Mouse (Mus musculus): ENCODE measurements around the gene Mical3. TPM values are rescaled to one million over a fixed set of nuclear protein-coding genes. Genes with fewer than 3 reads are reported as not detected.
A peak's percentile ranks its signal among the peaks of the same experiment; 100 is the strongest.
"Not testable (repeated sequence)": the region's sequence is repeated elsewhere in the genome, so short reads cannot be mapped to it uniquely, and the experiment has no call there.

Mical3 gene
- polyA plus RNA-seq, 1 experiment from 2014 or later = 20.9 TPM

DNA sequence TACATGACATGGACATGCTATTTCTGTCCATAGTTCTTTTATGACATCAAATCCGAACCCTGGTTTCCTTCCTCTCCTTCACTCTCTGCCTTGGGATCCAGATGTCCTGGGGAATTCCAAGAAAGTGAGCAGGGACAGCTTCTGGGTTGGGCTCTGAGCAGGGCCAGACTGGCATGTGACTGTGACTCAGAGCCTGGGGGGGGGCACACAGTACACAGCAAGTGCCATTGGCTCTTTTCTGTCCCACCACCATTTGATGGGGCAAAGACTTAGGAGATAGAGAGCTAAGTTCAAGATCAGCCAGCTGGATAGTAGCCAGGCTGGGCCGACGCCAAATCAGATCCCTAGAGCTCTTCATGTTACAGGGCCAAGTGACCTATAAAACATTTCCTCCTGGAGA, 203.0 kb downstream of the Mical3 start:
- Histone ChIP-seq H3K4me3 (no peak overlapping the region), H3K27ac (no peak overlapping the region), H3K4me1 (no peaks in the 10 kb centered on the region), H3K36me3 (ENCODE audit: poor library complexity, severe bottlenecking) (peaks cover 28% of the 10 kb centered on the region), H3K27me3 (no peaks in the 10 kb centered on the region), H3K4me2 (no peak overlapping the region), H3K9ac (no peak overlapping the region), H3K9me3 (replicated peaks) (no peaks in the 10 kb centered on the region)
- no peak for ATAC-seq
- WGBS = 85% methylated on average over 3 of the region's 3 CpGs

DNA sequence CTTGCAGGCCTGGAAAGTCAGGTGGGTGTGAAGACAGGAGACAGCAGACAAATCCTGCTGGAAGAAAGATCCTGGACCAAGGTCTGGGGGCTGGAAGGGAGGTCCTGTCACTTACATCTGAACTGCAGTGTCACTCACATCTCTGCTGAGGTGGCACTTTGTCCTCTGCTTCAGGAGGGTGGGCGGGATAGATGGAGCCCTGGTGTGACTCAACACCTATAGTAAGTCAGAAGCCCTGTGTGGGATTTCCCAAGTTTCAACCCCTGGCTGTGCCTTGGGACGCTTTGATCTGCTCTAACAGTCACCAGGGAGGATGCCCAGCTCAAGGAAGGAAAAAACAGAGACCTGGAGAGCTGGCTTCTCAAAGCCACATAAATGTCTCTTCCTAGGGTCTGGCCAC, 203.9 kb downstream of the Mical3 start:
- Histone ChIP-seq H3K27ac (no peak overlapping the region), H3K9ac (no peak overlapping the region)
- ATAC-seq = no peak

DNA sequence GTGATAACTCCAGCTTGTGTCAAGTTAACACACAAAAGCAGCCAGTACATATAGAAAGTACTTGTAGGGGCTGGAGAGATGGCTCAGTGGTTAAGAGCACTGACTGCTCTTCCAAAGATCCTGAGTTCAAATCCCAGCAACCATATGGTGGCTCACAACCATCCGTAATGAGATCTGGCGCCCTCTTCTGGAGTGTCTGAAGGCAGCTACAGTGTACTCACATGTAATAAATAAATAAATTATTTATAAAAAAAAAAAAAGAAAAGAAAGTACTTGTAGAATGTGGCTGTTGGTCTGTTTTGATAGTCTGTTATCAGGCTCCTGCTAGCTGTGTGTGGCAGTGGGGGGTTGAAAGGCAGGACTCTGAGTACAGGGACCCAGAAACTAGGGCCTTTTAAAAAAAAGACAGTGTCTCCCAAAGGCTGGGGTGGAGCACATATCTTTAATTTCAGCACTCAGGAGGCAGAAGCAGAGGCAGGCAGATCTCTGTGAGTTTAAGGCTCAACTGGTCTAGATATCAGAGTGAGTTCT, 205.9 kb downstream of the Mical3 start:
- not testable (repeated sequence) for ATAC-seq; H3K9ac ChIP-seq; H3K4me1 ChIP-seq; H3K27me3 ChIP-seq; H3K27ac ChIP-seq; H3K4me3 ChIP-seq; H3K36me3 ChIP-seq (ENCODE audit: poor library complexity, severe bottlenecking); H3K4me2 ChIP-seq; H3K9me3 ChIP-seq (replicated peaks)
- 60% methylated on average over 2 of the region's 2 CpGs for WGBS

More for the DNA sequence above, 203.9 kb downstream of the Mical3 start:
- H3K4me3 ChIP-seq = no peak overlapping the region
- WGBS = 72% methylated on average over 2 of the region's 2 CpGs
- H3K4me1 ChIP-seq = no peaks in the 10 kb centered on the region
- H3K9me3 ChIP-seq (replicated peaks) = no peaks in the 10 kb centered on the region
- no peak overlapping the region for H3K4me2 ChIP-seq
- no peaks in the 10 kb centered on the region for H3K27me3 ChIP-seq
- peaks cover 19% of the 10 kb centered on the region for H3K36me3 ChIP-seq (ENCODE audit: poor library complexity, severe bottlenecking)

DNA sequence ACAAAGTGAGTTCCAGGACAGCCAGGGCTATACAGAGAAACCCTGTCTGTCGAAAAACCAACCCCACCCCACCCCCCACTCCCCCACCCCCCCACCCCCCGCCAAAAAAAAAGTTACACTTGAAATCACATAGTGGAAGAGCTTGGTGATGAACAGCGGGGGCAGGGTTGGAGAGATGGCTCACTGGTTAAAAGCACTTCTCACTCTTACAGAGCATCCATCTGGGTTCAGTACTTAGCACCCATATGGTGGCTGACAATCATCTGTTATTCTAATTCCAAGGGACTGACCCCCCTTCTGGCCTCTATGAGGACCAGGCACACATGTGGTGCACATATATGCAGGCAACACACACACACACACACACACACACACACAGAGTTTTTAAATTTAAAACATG, 212.8 kb downstream of the Mical3 start:
- Histone ChIP-seq H3K4me1 (peaks cover 9% of the 10 kb centered on the region), H3K27me3 (peaks cover 11% of the 10 kb centered on the region), H3K4me2 (no peak overlapping the region), H3K9ac (no peak overlapping the region), H3K9me3 (replicated peaks) (peaks cover 6% of the 10 kb centered on the region), H3K36me3 (ENCODE audit: poor library complexity, severe bottlenecking) (no peaks in the 10 kb centered on the region), H3K4me3 (no peak overlapping the region), H3K27ac (no peak overlapping the region)
- WGBS = 48% methylated on average over 3 of the region's 3 CpGs
- no peak for ATAC-seq

DNA sequence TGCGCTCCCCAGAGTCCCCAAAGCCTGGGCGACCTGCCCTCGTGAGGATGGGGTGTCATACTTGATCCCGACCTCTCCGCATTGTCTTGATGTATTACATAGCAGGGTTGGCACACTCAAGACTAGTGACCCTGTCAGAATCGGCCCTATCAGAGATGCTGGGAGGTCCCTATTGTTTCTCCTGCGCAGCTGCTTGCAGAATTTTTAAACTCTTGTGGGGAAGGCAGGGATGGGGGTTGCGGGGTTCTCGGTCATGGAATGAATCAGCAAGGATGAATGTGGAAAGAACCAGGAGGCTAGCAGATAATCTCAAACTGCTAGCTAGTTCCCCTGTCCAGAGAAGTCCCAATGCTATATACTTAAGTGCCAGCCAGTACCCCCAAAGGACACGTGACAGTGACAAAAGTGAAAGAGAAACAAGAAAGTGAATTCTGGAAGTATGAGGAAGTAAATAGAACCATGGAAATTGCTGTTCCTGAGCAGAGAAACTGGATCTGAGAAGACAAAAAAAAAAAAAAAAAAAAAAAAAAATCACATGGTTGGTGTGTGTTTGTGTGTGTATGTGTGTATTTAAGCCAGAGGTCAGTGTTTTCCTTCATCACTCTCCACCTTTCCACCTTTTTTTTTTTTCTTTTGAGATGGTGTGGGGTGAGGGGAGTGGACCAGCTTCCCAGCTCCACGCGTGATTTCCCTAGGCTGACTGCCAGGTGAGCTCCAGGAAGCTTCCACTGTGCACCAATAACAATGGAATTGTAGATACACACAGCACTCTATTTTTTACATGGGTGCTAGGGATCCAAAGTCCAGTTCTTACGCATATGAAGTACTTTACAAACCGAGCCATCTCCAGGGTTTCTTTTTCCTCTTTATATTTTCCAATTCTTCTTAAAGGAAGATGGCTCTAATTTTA, 213.6 kb downstream of the Mical3 start:
- H3K27ac ChIP-seq = not testable (repeated sequence)

DNA sequence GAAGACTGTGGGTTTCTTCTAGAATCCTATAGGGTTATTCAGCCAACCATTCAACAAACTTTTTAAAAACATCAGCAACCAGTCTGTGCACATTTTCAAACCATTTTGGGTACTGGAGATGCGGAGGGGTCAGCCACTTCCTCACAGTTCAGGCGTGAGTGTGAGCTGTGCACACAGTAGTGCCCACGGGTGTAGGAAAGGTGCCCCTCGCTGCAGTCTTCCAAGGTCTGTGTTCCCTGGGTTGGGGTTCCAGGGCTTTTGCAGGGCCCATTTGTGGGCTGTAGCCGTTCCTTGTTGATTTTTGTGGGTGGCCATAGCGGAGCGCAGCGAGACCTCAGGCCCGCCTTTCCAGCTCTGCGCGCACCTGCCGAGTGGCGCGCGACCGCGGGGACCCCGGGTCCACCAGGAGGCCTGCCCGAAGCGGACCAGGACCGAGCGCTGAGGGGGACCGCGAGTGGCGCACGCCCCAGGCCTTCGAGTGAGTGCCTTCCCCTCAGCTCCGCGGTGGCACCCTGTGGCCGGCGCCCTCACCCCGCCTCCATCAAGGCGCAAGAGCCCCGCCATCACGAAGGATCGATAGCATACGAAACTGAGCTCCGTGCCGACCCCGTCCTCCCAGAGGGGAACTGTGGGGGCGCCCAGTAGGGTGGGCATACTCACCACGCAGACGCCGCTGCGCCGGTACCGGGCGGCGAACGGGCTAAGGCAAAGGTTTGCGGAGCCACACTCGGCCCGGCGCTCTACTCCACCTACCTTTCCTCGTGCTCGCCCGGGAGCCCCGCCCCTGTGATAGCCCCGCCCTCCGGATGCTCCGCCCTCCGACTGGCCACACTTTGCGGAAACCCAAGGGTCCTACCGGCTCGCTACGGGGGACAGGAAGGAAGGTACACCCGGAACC, 214.5 kb downstream of the Mical3 start, which contains the start of gene Bid:
TSS of gene Bid (minus strand) at position 780 of the 898 bp plus-strand sequence.
- H3K27ac ChIP-seq = no peak within 1 kb of the TSS
- H3K36me3 ChIP-seq (ENCODE audit: poor library complexity, severe bottlenecking) = no peaks in the 10 kb centered on the region
- H3K9ac ChIP-seq = peak within 1 kb of the TSS; percentile 68
- H3K4me1 ChIP-seq = peaks cover 9% of the 10 kb centered on the region
- peak within 1 kb of the TSS; percentile 98 for H3K4me2 ChIP-seq
- peaks cover 11% of the 10 kb centered on the region for H3K27me3 ChIP-seq
- 1% methylated on average over 63 of the region's 67 CpGs for WGBS
- H3K4me3 ChIP-seq = peak within 1 kb of the TSS; percentile 55
- ATAC-seq = peak; percentile 90
- H3K9me3 ChIP-seq (replicated peaks) = peaks cover 4% of the 10 kb centered on the region

More for the DNA sequence above, 213.6 kb downstream of the Mical3 start:
- Histone ChIP-seq H3K27me3 (peaks cover 11% of the 10 kb centered on the region), H3K4me3 (peak overlapping the region; percentile 55), H3K9ac (peak overlapping the region; percentile 68), H3K4me2 (peak overlapping the region; percentile 98)
- H3K4me1 ChIP-seq; H3K9me3 ChIP-seq (replicated peaks); H3K36me3 ChIP-seq (ENCODE audit: poor library complexity, severe bottlenecking); ATAC-seq: not testable (repeated sequence)
- 29% methylated on average over 10 of the region's 14 CpGs for WGBS

DNA sequence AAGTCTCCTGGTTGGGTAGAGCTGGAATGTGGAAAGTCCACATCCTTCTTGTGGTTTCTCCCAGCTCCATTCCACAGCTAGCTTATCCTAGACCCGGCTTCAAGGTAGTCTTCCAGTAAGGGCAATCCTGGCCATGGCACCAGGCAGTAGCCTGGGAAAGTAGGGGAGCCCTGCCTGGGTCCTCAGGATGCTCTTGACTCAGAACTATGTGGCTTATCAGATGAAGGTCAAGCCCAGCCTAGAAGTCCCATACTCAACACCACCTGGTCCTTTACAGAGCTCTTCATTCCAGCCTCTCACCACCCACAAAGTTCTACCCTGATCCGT, 215.2 kb downstream of the Mical3 start:
- WGBS = 32% methylated on average over 2 of the region's 2 CpGs
- Histone ChIP-seq H3K9ac (no peak overlapping the region), H3K4me3 (peak overlapping the region; percentile 55; the same call in 1 of the 2 replicates), H3K27ac (no peak overlapping the region), H3K4me1 (peaks cover 9% of the 10 kb centered on the region), H3K36me3 (ENCODE audit: poor library complexity, severe bottlenecking) (no peaks in the 10 kb centered on the region), H3K9me3 (replicated peaks) (no peaks in the 10 kb centered on the region), H3K27me3 (peaks cover 11% of the 10 kb centered on the region), H3K4me2 (peak overlapping the region; percentile 98)
- ATAC-seq = peak; percentile 19; the same call in 1 of the 2 replicates

DNA sequence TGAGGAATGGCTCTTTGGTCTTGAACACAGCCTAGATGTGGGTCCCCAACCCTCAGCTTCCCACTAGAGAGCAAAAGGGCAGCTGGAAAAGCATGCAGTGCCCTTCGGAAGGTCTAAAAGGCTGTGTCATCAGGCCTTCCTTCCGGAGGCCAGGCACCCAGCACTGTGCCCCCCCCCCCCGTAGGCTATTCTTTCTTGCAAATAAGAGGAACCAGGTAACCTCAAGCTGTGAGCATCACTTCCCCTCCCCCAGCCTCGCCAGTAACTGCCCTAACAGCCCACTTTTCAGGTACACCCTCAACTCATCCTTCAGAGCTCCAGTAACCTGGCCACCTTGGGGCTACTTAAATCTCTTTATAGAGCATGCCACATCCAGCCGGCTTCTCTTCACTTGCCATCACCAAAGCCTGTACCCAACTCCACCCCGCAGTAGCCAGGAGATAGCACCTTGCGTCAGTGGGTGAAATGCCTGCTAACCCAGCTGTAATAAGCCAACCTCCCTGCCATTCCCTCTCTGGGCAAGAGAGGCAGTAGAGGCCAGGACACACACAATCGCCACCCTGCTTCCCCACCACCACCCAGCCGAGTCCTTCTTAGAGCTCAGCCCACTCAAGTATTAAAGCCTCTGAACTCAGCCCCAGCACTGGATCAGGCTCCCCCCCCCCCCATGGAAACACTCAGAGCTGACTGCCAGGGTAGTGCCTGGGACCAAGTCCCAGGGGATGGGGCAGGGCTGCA, 215.7 kb downstream of the Mical3 start:
- Histone ChIP-seq H3K27ac (no peak overlapping the region), H3K9me3 (replicated peaks) (no peaks in the 10 kb centered on the region), H3K4me3 (0 out of 2 replicates have a peak overlapping the region, but pooled peaks have one; percentile 55), H3K9ac (no peak overlapping the region), H3K36me3 (ENCODE audit: poor library complexity, severe bottlenecking) (no peaks in the 10 kb centered on the region), H3K4me1 (peaks cover 9% of the 10 kb centered on the region), H3K4me2 (no peak overlapping the region; the same call in 1 of the 2 replicates), H3K27me3 (peaks cover 11% of the 10 kb centered on the region)
- 40% methylated on average over 9 of the region's 9 CpGs for WGBS
- ATAC-seq = no peak

DNA sequence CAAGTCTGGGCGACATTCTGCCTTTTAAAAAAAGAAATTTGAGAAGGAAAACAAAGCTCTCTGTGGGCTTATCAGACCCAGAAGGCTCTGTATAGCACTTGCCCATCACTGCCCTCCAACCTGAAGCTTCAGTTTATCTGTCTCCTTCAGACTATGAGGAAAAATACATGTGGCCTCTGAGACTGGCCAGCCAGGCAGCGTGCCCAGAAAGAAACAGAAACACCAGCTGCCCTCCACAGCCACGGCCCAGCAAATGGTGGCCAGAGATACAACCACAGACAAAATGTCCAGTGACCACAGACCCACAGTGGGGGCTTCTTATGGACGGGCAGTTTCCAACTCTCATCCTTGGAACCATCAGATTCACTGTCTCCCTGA, 216.3 kb downstream of the Mical3 start:
- H3K27me3 ChIP-seq = peaks cover 11% of the 10 kb centered on the region
- H3K27ac ChIP-seq = no peak overlapping the region
- no peak overlapping the region for H3K4me3 ChIP-seq
- 85% methylated on average over 4 of the region's 4 CpGs for WGBS
- no peak for ATAC-seq
- no peak overlapping the region for H3K9ac ChIP-seq
- peaks cover 9% of the 10 kb centered on the region for H3K4me1 ChIP-seq
- no peaks in the 10 kb centered on the region for H3K36me3 ChIP-seq (ENCODE audit: poor library complexity, severe bottlenecking)
- H3K9me3 ChIP-seq (replicated peaks) = no peaks in the 10 kb centered on the region
- no peak overlapping the region for H3K4me2 ChIP-seq

DNA sequence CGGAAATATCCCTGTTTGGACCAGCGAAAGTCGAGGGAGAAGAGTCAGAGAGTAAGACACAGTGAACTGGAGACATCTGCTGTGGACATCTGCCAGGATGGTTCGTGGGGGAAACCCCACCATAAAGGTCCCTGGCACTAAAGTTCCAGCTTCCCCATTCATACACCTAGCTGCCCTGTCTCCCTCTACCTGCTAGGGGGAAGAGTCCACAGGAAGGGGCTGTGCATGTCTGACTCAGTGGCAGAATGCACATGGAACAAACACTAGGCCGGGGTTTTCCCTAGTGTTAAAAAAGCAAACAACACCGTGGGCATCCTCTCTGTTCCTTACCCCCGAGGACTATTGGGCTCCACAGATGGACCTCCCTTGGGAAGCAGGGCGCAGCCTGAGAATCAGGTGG, 217.0 kb downstream of the Mical3 start:
- peaks cover 11% of the 10 kb centered on the region for H3K27me3 ChIP-seq
- ATAC-seq = no peak
- no peak overlapping the region for H3K27ac ChIP-seq
- H3K4me2 ChIP-seq = no peak overlapping the region
- H3K9ac ChIP-seq = no peak overlapping the region
- H3K36me3 ChIP-seq (ENCODE audit: poor library complexity, severe bottlenecking) = no peaks in the 10 kb centered on the region
- H3K4me3 ChIP-seq = no peak overlapping the region
- H3K4me1 ChIP-seq = peaks cover 9% of the 10 kb centered on the region
- no peaks in the 10 kb centered on the region for H3K9me3 ChIP-seq (replicated peaks)
- 89% methylated on average over 8 of the region's 8 CpGs for WGBS

DNA sequence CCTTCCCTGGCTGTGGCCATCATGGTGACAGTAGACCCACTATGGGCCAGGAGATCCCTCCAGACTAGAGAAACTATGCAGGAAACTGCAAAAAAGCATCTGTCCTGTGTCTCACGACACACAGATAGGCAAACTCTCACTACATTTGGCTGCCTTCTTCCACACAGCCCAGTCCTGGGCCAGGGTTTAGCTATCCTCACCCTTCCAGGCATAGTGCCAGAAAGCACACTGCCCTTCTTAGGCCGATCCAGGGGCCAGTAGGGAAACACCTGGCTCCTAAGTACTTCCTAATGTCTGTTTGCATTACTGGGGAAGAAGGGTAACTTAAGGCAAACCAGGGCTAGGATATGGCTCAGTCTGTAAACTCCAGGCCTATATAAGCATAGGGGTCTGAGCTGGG, 217.9 kb downstream of the Mical3 start:
- H3K9ac ChIP-seq = no peak overlapping the region
- no peak overlapping the region for H3K4me2 ChIP-seq
- H3K4me1 ChIP-seq = peaks cover 9% of the 10 kb centered on the region
- H3K36me3 ChIP-seq (ENCODE audit: poor library complexity, severe bottlenecking) = no peaks in the 10 kb centered on the region
- no peaks in the 10 kb centered on the region for H3K9me3 ChIP-seq (replicated peaks)
- H3K27ac ChIP-seq = no peak overlapping the region
- ATAC-seq = no peak
- H3K4me3 ChIP-seq = no peak overlapping the region
- 87% methylated on average over 2 of the region's 2 CpGs for WGBS
- H3K27me3 ChIP-seq = peaks cover 11% of the 10 kb centered on the region
